Mouse (Mus musculus) embryonic facial prominence, embryonic 15.5 days (tissue): ENCODE data around the gene Abcd3. TPM values are rescaled to one million over a fixed set of nuclear protein-coding genes. Genes with fewer than 3 reads are reported as not detected.

Experiments
- ATAC-seq: fragments of 200-750 bp; cut with Nextera tagmentation; 2 replicates; pipeline ENCODE4 v1.8.0; 2017; ENCODE audit warnings: low read depth, moderate TSS enrichment; ENCODE audit not compliant: insufficient number of reproducible peaks, low FRiP score, low TSS enrichment
- H3K27ac ChIP-seq: fragments of 300-500 bp; sonication (generic); replicated peaks from 2 replicates; pipeline ENCODE4 v1.5.1; 2015; ENCODE audit warnings: mild to moderate bottlenecking, inconsistent platforms
- H3K27me3 ChIP-seq: fragments of 300-500 bp; sonication (generic); 2 replicates; pipeline ENCODE4 v1.6.1; 2015; ENCODE audit warnings: inconsistent platforms
- H3K36me3 ChIP-seq: fragments of 300-500 bp; sonication (generic); 2 replicates; pipeline ENCODE4 v1.6.1; 2015; ENCODE audit warnings: mild to moderate bottlenecking, inconsistent platforms
- H3K4me1 ChIP-seq: fragments of 300-500 bp; sonication (generic); 2 replicates; pipeline ENCODE4 v1.6.1; 2015; ENCODE audit warnings: inconsistent platforms
- H3K4me2 ChIP-seq: fragments of 300-500 bp; sonication (generic); replicated peaks from 2 replicates; pipeline ENCODE4 v1.6.1; 2015; ENCODE audit warnings: mild to moderate bottlenecking, inconsistent platforms
- H3K4me3 ChIP-seq: fragments of 300-500 bp; sonication (generic); replicated peaks from 2 replicates; pipeline ENCODE4 v1.5.1; 2015; ENCODE audit warnings: mild to moderate bottlenecking, inconsistent platforms
- H3K9ac ChIP-seq: fragments of 300-500 bp; sonication (generic); 2 replicates; pipeline ENCODE4 v1.6.1; 2015; ENCODE audit warnings: inconsistent platforms
- H3K9me3 ChIP-seq: fragments of 300-500 bp; sonication (generic); replicated peaks from 2 replicates; pipeline ENCODE4 v1.6.1; 2016; ENCODE audit warnings: inconsistent platforms
- WGBS: fragments of 180-500 bp; shearing (Covaris S2); methylation state at CpG from one replicate; pipeline ENCODE4 v1.1.7; 2015; 5-methylcytosine and 5-hydroxymethylcytosine counted together
- polyA plus RNA-seq: library from polyadenylated mRNA; unstranded; fragments of >200 nt; fragmentation: Nextera tagmentation; extraction: Ambion mirVana; gene quantifications from 2 replicates; pipeline ENCODE4 v1.2.1, GENCODE M21; 2015

The Abcd3 gene
- polyA plus RNA-seq, 1 experiment from 2014 or later, result 62.6 TPM

DNA sequence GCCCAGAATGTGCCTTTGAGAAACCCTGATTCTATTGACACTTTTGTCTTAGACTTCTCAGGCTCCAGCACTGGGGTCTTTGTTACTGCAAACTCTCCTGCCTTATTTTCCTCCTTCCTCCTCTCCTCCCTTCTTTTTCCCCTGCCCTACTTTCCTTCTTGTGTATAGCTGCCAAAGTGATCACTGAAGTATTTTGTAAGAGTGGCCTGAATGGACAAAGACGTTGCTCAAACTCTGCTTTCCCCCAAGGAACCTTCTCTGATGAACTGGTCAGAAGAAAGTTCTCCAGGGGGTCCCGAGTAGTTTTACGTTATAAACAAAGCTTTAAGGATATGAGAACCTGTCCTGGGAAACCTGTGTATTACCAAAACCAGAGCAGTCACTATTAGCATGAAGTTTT lies 95.4 kb downstream of the Abcd3 start:
- ATAC-seq, result no peak
- WGBS, result 79% methylated on average over 3 of the region's 3 CpGs
- Histone ChIP-seq H3K4me1 (peaks cover 28% of the 10 kb centered on the region), H3K27me3 (no peaks in the 10 kb centered on the region), H3K27ac (no peak overlapping the region), H3K9ac (no peak overlapping the region), H3K4me3 (no peak overlapping the region), H3K36me3 (no peaks in the 10 kb centered on the region), H3K9me3 (no peaks in the 10 kb centered on the region), H3K4me2 (no peak overlapping the region)

DNA sequence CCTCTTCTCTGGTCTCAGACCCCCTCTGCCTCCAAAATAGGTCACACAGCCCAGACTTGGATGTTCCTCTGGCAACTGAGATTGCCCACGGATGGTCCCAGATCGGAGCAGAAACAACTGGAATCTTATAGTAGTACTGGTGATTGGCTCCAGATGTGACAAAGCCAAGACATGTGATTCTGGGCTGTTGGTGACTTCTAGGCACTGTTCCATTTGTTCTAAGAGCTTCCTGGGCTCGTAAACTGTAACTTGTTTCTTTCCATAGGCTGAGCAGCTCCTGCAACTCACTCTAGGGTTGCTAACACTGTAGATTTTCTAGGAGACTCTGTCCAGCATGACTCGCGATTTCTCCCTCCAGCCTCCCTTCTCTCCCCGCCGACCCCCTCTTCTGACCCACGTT lies 96.4 kb downstream of the Abcd3 start:
- Histone ChIP-seq H3K9me3 (no peaks in the 10 kb centered on the region), H3K27ac (no peak overlapping the region)

DNA sequence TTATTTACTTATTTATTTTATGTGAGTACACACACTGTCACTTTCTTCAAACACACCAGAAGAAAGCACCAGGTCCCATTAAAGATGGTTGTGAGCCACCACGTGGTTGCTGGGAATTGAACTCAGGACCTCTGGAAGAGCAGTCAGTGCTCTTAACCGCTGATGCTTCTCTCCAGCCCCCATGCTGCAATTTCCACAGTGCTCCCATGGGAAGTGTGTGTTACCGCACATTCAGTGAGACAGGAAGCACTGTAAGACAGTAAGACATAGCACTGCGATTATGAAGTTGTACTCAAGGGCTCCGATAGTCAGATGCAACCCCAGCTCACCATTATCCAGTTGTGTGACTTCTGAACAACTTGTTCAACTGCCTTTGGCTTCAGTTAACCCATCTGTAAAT lies 98.6 kb downstream of the Abcd3 start:
- H3K9me3 ChIP-seq, result no peaks in the 10 kb centered on the region
- ATAC-seq, result no peak
- H3K27me3 ChIP-seq, result no peaks in the 10 kb centered on the region
- peaks cover 12% of the 10 kb centered on the region for H3K4me1 ChIP-seq
- H3K36me3 ChIP-seq, result no peaks in the 10 kb centered on the region
- H3K4me3 ChIP-seq, result no peak overlapping the region
- no peak overlapping the region for H3K27ac ChIP-seq
- no peak overlapping the region for H3K4me2 ChIP-seq
- no peak overlapping the region for H3K9ac ChIP-seq
- WGBS, result 68% methylated on average over 5 of the region's 5 CpGs

More for the DNA sequence above, 96.4 kb downstream of the Abcd3 start:
- no peak for ATAC-seq
- Histone ChIP-seq H3K4me1 (peaks cover 17% of the 10 kb centered on the region), H3K4me2 (no peak overlapping the region), H3K9ac (no peak overlapping the region), H3K36me3 (no peaks in the 10 kb centered on the region), H3K4me3 (no peak overlapping the region), H3K27me3 (no peaks in the 10 kb centered on the region)
- WGBS, result 53% methylated on average over 8 of the region's 8 CpGs

DNA sequence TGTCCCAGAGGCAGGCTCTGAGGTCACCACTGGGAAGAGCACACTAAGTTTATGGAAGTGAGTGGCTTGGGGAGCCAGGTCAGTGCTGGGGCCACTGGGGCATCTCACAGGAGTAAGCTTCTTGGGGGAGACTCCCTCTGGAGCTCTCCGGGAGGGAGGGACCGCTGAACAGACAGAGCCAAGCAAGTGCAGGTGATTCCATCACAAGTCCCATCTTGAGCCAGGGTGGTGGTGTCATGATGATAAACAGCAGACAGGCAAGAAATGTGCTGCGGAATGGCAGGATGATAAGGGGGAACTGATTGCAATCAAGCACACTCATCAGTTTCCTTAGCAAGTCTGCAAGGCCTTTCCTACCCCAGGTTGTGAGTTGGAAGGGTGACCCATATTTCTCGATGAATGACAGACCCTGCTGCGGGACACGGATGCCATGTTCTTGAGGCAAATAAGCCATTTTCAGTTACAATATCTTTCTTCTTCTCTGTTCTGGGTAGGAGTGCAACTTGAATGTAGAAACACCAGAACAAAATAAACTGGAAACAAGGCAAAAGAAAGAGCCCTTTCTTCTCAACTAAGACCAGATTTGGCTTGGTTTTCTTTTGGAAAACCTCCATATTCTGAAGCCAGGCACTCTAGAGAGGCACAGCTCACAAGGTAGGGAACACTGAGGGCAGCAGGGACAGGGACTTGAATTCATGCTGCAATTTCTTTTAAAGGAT lies 99.2 kb downstream of the Abcd3 start:
- Histone ChIP-seq H3K4me1 (peaks cover 12% of the 10 kb centered on the region), H3K9ac (no peak overlapping the region), H3K36me3 (no peaks in the 10 kb centered on the region), H3K27me3 (no peaks in the 10 kb centered on the region), H3K4me2 (no peak overlapping the region), H3K9me3 (no peaks in the 10 kb centered on the region), H3K4me3 (no peak overlapping the region), H3K27ac (no peak overlapping the region)
- 62% methylated on average over 6 of the region's 6 CpGs for WGBS
- ATAC-seq, result no peak

DNA sequence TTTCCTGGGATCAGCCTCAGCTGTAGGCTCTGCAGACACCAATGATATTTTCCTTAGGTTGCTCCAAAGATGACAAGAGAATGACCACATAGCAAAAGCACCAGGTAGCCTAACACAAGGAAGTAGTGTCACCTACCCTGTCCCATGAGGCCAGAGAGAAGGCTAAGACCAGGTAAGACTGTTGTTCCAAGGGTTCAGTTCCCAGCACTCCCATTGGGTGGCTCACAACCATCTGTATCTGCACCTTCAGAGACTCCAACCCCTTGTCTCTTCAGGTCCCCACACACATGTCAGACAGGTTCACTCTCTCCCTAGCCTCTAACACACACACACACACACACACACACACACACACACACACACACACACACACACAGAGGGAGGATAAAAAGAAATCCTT lies 99.8 kb downstream of the Abcd3 start:
- H3K9me3 ChIP-seq, result no peaks in the 10 kb centered on the region
- no peak overlapping the region for H3K4me2 ChIP-seq
- no peak overlapping the region for H3K4me3 ChIP-seq
- no peaks in the 10 kb centered on the region for H3K27me3 ChIP-seq
- H3K27ac ChIP-seq, result no peak overlapping the region
- no peak overlapping the region for H3K9ac ChIP-seq
- H3K4me1 ChIP-seq, result peaks cover 12% of the 10 kb centered on the region
- H3K36me3 ChIP-seq, result no peaks in the 10 kb centered on the region
- ATAC-seq, result no peak

DNA sequence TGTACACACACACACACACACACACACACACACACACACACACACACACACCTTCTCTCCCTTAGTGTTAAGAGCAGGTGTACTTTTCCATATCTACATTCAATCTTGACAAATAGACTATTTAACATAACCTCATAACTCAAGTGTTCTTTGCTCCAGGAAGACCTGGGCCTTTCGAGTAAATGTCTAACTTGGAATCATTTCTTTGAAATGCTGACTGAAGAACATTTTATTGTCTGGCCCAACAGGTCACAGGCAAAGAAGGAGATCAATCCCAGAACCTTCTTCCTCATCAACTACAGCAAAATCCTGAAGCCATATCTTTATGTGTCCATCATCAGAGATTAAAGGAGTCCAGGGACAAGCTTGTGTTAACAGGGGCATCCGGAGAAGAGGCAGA lies 100.6 kb downstream of the Abcd3 start:
- H3K9ac ChIP-seq, result no peak overlapping the region
- peaks cover 12% of the 10 kb centered on the region for H3K4me1 ChIP-seq
- no peak overlapping the region for H3K4me2 ChIP-seq
- 84% methylated on average over 2 of the region's 2 CpGs for WGBS
- no peak overlapping the region for H3K27ac ChIP-seq
- no peak overlapping the region for H3K4me3 ChIP-seq
- H3K9me3 ChIP-seq, result no peaks in the 10 kb centered on the region
- ATAC-seq, result no peak
- H3K27me3 ChIP-seq, result no peaks in the 10 kb centered on the region
- no peaks in the 10 kb centered on the region for H3K36me3 ChIP-seq

DNA sequence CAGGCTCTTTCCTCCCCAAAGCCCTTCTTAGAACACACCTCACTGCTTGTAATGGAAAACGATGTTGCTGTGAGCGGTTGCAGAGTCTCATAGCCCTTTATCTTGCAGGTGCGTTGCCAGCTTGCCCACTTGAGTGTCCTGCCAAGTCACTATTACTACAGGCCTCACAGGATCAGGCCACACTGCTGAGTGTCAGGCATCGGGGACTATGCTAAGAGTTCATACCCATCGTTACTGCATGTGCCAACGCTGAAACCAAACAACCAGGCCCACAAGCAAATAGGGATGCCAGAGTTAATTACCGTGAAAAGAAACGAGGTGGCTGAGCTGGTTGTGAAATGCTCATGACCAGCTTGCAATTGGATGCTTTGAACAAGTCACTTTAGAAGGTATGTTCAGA lies 101.3 kb downstream of the Abcd3 start:
- 65% methylated on average over 8 of the region's 8 CpGs for WGBS
- H3K27ac ChIP-seq, result peak overlapping the region; percentile 40; the same call in 1 of the 2 replicates
- H3K4me2 ChIP-seq, result no peak overlapping the region
- no peaks in the 10 kb centered on the region for H3K9me3 ChIP-seq
- peaks cover 9% of the 10 kb centered on the region for H3K4me1 ChIP-seq
- no peak overlapping the region for H3K9ac ChIP-seq
- no peaks in the 10 kb centered on the region for H3K36me3 ChIP-seq
- no peak for ATAC-seq
- H3K27me3 ChIP-seq, result no peaks in the 10 kb centered on the region
- no peak overlapping the region for H3K4me3 ChIP-seq

DNA sequence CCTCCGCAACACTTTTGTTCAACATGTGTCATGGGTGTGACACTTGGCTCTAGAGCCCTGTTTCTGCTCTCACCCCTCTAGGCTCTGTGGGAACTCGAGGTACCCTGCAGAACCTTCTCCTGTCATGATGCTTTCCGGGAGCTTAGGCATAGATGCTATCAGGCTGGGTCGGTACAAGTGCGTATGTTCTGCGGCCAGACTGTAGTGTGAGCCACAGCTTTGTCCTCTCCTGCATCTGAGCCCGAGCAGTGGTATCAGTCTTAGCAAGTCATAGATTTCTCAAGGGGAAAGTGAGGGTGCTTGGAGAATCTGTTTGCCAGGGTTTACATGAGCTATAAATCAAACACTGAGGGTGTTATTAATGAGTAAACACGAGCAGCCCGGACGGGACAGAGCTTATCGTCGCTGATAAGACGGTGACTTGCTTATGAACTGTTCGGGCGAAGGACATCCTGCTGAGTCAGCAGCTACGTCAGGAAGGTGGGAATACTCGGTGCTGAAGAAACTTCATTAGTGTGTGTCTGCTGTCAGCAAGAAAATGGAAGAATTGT lies 101.9 kb downstream of the Abcd3 start:
- 63% methylated on average over 17 of the region's 17 CpGs for WGBS
- no peak overlapping the region for H3K4me2 ChIP-seq
- no peak for ATAC-seq

DNA sequence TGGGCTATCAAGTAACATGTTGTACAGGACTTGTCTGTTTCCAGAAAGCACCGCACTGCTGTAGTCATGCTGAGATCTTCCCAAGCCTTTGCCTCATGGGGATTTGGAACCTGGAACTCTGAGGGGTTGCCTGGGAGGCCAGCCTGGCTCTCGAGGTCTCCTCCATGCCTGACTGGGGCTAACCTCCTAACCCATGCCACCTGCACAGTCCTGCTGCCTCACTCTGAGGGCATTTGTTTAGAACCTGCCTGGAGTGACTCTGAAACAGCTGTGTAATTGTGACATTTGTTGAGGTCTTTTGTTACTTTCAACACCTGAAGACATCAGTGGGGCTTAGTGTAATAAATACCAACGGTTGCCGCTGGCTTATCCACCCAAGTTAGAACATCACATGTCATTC lies 102.9 kb downstream of the Abcd3 start:
- peaks cover 5% of the 10 kb centered on the region; the same call in 1 of the 2 replicates for H3K4me1 ChIP-seq
- H3K27me3 ChIP-seq, result no peaks in the 10 kb centered on the region
- peak overlapping the region; percentile 65; the same call in 1 of the 2 replicates for H3K27ac ChIP-seq
- H3K36me3 ChIP-seq, result no peaks in the 10 kb centered on the region
- H3K4me3 ChIP-seq, result no peak overlapping the region
- H3K9me3 ChIP-seq, result no peaks in the 10 kb centered on the region
- no peak overlapping the region for H3K4me2 ChIP-seq
- WGBS, result 54% methylated on average over 4 of the region's 4 CpGs
- H3K9ac ChIP-seq, result no peak overlapping the region
- no peak for ATAC-seq

More for the DNA sequence above, 101.9 kb downstream of the Abcd3 start:
- Histone ChIP-seq H3K36me3 (no peaks in the 10 kb centered on the region), H3K9me3 (no peaks in the 10 kb centered on the region), H3K27me3 (no peaks in the 10 kb centered on the region), H3K9ac (no peak overlapping the region), H3K4me3 (no peak overlapping the region), H3K4me1 (peaks cover 5% of the 10 kb centered on the region; the same call in 1 of the 2 replicates), H3K27ac (peak overlapping the region; percentile 40; the same call in 1 of the 2 replicates)

DNA sequence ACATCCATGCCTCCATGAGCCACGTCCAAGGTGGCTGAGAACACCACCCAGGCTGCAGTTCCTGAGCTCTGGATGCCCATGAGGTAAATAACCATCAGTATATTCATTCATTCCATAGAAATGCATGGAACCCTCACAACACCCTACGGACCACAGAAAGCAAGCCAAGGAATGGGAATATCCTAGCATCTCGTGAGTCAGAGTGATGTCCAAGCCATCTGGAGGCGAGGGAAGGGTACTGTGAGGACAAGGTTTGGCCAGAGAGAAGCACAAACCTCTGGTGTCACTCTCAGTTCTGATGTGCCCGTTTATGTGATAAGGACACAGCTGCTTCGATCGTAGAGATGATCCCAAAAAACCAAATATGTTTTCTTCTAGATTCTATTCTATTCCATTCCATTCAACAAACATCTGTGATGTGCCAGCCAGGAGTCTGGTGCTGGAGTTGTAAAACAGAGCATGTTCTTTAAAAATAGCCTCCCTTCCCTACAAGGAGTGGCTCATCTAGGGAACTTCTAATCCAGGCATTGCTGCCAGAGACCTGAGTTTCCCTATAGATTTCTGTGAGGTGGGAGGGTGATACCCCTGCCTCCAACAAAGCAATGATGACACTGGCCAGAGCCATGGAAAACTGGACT lies 104.1 kb downstream of the Abcd3 start:
- H3K36me3 ChIP-seq, result no peaks in the 10 kb centered on the region
- no peak overlapping the region for H3K4me2 ChIP-seq
- no peak overlapping the region; the same call in 1 of the 2 replicates for H3K27ac ChIP-seq
- H3K27me3 ChIP-seq, result no peaks in the 10 kb centered on the region
- H3K4me3 ChIP-seq, result no peak overlapping the region
- no peak overlapping the region for H3K9ac ChIP-seq
- peaks cover 5% of the 10 kb centered on the region; the same call in 1 of the 2 replicates for H3K4me1 ChIP-seq
- H3K9me3 ChIP-seq, result no peaks in the 10 kb centered on the region
- ATAC-seq, result no peak
- 84% methylated on average over 7 of the region's 7 CpGs for WGBS
